9 mouse cellular contexts compared by ENCODE assay signal in genomic region chr6:5589635-5590034, GRCm38 (mm10).
DNase-seq lines count a peak whose midpoint lies in the region; ATAC-seq lines count a peak whose summit lies in the region.
"Had no signal": no experiment of that assay in that cellular context is flagged by ENCODE, and none has a peak within 500 bp of the region (broad histone marks: within the 10 kb centered on the region; RNA-seq: fewer than 3 reads in every experiment).

No protein-coding gene starts in this region.

- H3K27ac ChIP-seq in midbrain, embryonic 16.5 days (ENCODE audit: low read length) = no peak overlapping the region
- H3K27ac ChIP-seq in stomach, embryonic 15.5 days = no peak overlapping the region

- no peak overlapping the region for H3K9ac ChIP-seq in midbrain, embryonic 16.5 days (ENCODE audit: low read depth, low read length)
- H3K9ac ChIP-seq in stomach, embryonic 15.5 days = no peak overlapping the region

- no peak overlapping the region for H3K4me2 ChIP-seq in midbrain, embryonic 16.5 days (ENCODE audit: low read length)
- H3K4me2 ChIP-seq in stomach, embryonic 15.5 days = no peak overlapping the region

- no peaks in the 10 kb centered on the region for H3K9me3 ChIP-seq in midbrain, embryonic 16.5 days (replicated peaks; ENCODE audit: control insufficient read depth, low read length, poor library complexity, severe bottlenecking)
- no peaks in the 10 kb centered on the region for H3K9me3 ChIP-seq in stomach, embryonic 15.5 days

- DNase-seq in 3134 (ENCODE audit: extremely low read depth, insufficient read length, low spot score) (peak; percentile 36), WW6 (ENCODE audit: low read depth, low spot score) (peak; percentile 45)
- peak; percentile 92 for DNase-seq in embryo, embryonic 10.5 days (ENCODE audit: low spot score)
- DNase-seq in gastrocnemius, postnatal 4 days (ENCODE audit: low spot score in 2 of 2) = peak; percentile 20 to 50
- DNase-seq in kidney, adult 18-20 months = peak; percentile 57
- peak; percentile 41 for DNase-seq in left cerebral cortex, postnatal 4 days

- H3K4me3 ChIP-seq in midbrain, embryonic 16.5 days (ENCODE audit: low read depth, low read length) = no peak overlapping the region
- H3K4me3 ChIP-seq in stomach, embryonic 15.5 days (replicated peaks) = no peak overlapping the region
- H3K4me3 ChIP-seq: erythroblast, embryonic 14.5 days had no signal

- ATAC-seq in midbrain, embryonic 16.5 days = peak; percentile 92
- ATAC-seq in stomach, embryonic 15.5 days (ENCODE audit: insufficient read depth, low FRiP score, low read depth) = peak; percentile 43; the same call in 1 of the 2 replicates

- no peaks in the 10 kb centered on the region for H3K27me3 ChIP-seq in midbrain, embryonic 16.5 days (ENCODE audit: control insufficient read depth, insufficient read depth, low read depth, low read length)
- no peaks in the 10 kb centered on the region for H3K27me3 ChIP-seq in stomach, embryonic 15.5 days (replicated peaks)

- WGBS in midbrain, embryonic 16.5 days = 4% methylated on average over 10 of the region's 10 CpGs
- WGBS in stomach, embryonic 15.5 days = 4% methylated on average over 10 of the region's 10 CpGs

- no peaks in the 10 kb centered on the region for H3K36me3 ChIP-seq in midbrain, embryonic 16.5 days (ENCODE audit: control insufficient read depth, insufficient read depth, low read length)
- no peaks in the 10 kb centered on the region for H3K36me3 ChIP-seq in stomach, embryonic 15.5 days

- intact Hi-C loops in left cerebral cortex, postnatal 4 days (cut with DNase I) = loop anchor here (2.0 kb wide), 1 partner anchor 179 kb away; no protein-coding TSS in a partner anchor

- no peaks in the 10 kb centered on the region for H3K4me1 ChIP-seq in midbrain, embryonic 16.5 days (ENCODE audit: control insufficient read depth, insufficient read depth, low read length)
- H3K4me1 ChIP-seq in stomach, embryonic 15.5 days = no peaks in the 10 kb centered on the region

Comparison
In these comparisons a context has a peak if more than half of its experiments do, and no peak if none do; other contexts are left out.
1. DNase-seq: peak in every context shown above with its lines; median percentile 92 in embryo, embryonic 10.5 days; 57 in kidney, adult 18-20 months; 45 in WW6; 41 in left cerebral cortex, postnatal 4 days; 36 in 3134; 35 in gastrocnemius, postnatal 4 days.